Mouse (Mus musculus) embryonic facial prominence, embryonic 11.5 days (tissue): ENCODE results near the gene Ncapd2. TPM values are rescaled to one million over a fixed set of nuclear protein-coding genes. Genes with fewer than 3 reads are reported as not detected.

Experiments used
- ATAC-seq: fragments of 200-750 bp; cut with Nextera tagmentation; replicated peaks from 2 replicates; pipeline ENCODE4 v1.8.0; 2017; ENCODE audit warnings: low read depth; ENCODE audit not compliant: insufficient number of reproducible peaks, low FRiP score, low TSS enrichment
- DNase-seq: peaks from one replicate; pipeline ENCODE4 v3.0.0-alpha.2; 2015; ENCODE audit warnings: low spot score
- H3K27ac ChIP-seq: fragments of 300-500 bp; sonication (generic); replicated peaks from 2 replicates; pipeline ENCODE4 v1.5.1; 2014; ENCODE audit warnings: mild to moderate bottlenecking, low read depth, low read length, control low read depth
- H3K27me3 ChIP-seq: fragments of 300-500 bp; sonication (generic); 2 replicates; pipeline ENCODE4 v1.6.1; 2014; ENCODE audit warnings: mild to moderate bottlenecking, low read length, moderate library complexity, mixed read lengths; ENCODE audit not compliant: control insufficient read depth, insufficient read depth
- H3K36me3 ChIP-seq: fragments of 300-500 bp; sonication (generic); replicated peaks from 2 replicates; pipeline ENCODE4 v1.6.1; 2014; ENCODE audit warnings: low read depth, mild to moderate bottlenecking, low read length, moderate library complexity, mixed read lengths; ENCODE audit not compliant: control insufficient read depth, insufficient read depth
- H3K4me1 ChIP-seq: fragments of 300-500 bp; sonication (generic); 2 replicates; pipeline ENCODE4 v1.6.1; 2014; ENCODE audit warnings: low read length, mixed read lengths; ENCODE audit not compliant: control insufficient read depth, insufficient read depth
- H3K4me2 ChIP-seq: fragments of 300-500 bp; sonication (generic); 2 replicates; pipeline ENCODE4 v1.6.1; 2014; ENCODE audit warnings: low read depth, mild to moderate bottlenecking, control low read depth, low read length, moderate library complexity
- H3K4me3 ChIP-seq: fragments of 300-500 bp; sonication (generic); 2 replicates; pipeline ENCODE4 v1.5.1; 2014; ENCODE audit warnings: low read depth, low read length, control low read depth
- H3K9ac ChIP-seq: fragments of 300-500 bp; sonication (generic); replicated peaks from 2 replicates; pipeline ENCODE4 v1.6.1; 2014; ENCODE audit warnings: mild to moderate bottlenecking, control low read depth, low read length
- H3K9me3 ChIP-seq: fragments of 300-500 bp; sonication (generic); replicated peaks from 2 replicates; pipeline ENCODE4 v1.6.1; 2016; ENCODE audit warnings: mild to moderate bottlenecking, low read length, inconsistent platforms, mixed read lengths; ENCODE audit not compliant: control insufficient read depth
- WGBS: fragments of 180-500 bp; shearing (Covaris S2); extraction: QIAGEN DNeasy Blood & Tissue Kit; methylation state at CpG from one replicate; pipeline ENCODE4 v1.1.7; 2014; 5-methylcytosine and 5-hydroxymethylcytosine counted together
- polyA plus RNA-seq: library from polyadenylated mRNA; unstranded; fragments of >200 nt; fragmentation: Nextera tagmentation; extraction: Ambion mirVana; gene quantifications from 2 replicates; pipeline ENCODE4 v1.2.1, GENCODE M21; 2014

Gene Ncapd2
- 135 and 136 TPM in 2 replicates for polyA plus RNA-seq

GRCm38 (mm10) chr6:125191332-125192015, at the start of gene Ncapd2, which contains the start of gene Mrpl51:
Gene Ncapd2 (minus strand): TSS chr6:125191701.
Gene Mrpl51 (plus strand): TSS chr6:125191801.
- Histone ChIP-seq H3K4me3 (peak within 1 kb of the TSS; percentile 72), H3K9me3 (no peaks in the 10 kb centered on the region), H3K4me1 (peaks cover 3% of the 10 kb centered on the region; the same call in 1 of the 2 replicates), H3K27me3 (no peaks in the 10 kb centered on the region), H3K27ac (peak within 1 kb of the TSS; percentile 99), H3K36me3 (peaks cover 10% of the 10 kb centered on the region), H3K9ac (peak within 1 kb of the TSS; percentile 80), H3K4me2 (peak within 1 kb of the TSS; percentile 79)
- peak; percentile 90 for ATAC-seq
- peak; percentile 99 for DNase-seq
- under 1% methylated on average over 54 of the region's 54 CpGs for WGBS

DNA sequence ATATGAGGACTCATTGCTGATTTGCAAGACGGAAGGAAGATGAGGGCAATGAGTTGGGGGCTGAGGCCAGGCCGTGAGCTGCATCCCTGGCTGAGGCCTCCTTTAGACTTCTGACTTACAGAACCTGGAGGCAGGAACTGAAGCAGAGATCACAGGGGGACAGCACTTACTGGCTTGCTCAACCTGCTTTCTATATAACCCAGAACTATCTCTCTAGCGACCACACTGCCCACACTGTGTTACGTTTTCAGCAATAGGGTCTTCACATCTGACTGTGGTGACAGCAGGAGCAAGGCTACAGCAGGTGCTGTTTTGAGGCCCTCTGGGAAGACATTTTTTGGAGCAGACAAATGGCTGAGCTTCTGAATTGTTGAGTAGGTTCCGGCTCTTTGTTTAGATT, 49.1 kb upstream of the Ncapd2 start:
- Histone ChIP-seq H3K4me1 (no peaks in the 10 kb centered on the region), H3K4me3 (no peak overlapping the region), H3K27me3 (no peaks in the 10 kb centered on the region), H3K27ac (no peak overlapping the region), H3K4me2 (no peak overlapping the region), H3K36me3 (no peaks in the 10 kb centered on the region), H3K9ac (no peak overlapping the region), H3K9me3 (no peaks in the 10 kb centered on the region)
- ATAC-seq (no peak), DNase-seq (no peak)
- 83% methylated on average over 5 of the region's 5 CpGs for WGBS

- H3K9me3 ChIP-seq = no peaks in the 10 kb centered on the region
- H3K9ac ChIP-seq = no peak overlapping the region
- H3K27ac ChIP-seq = no peak overlapping the region
- no peak overlapping the region for H3K4me2 ChIP-seq
- no peaks in the 10 kb centered on the region for H3K4me1 ChIP-seq
- H3K36me3 ChIP-seq = no peaks in the 10 kb centered on the region
- no peaks in the 10 kb centered on the region for H3K27me3 ChIP-seq
- ATAC-seq (no peak), DNase-seq (no peak)
- WGBS = 90% methylated on average over 5 of the region's 5 CpGs
- H3K4me3 ChIP-seq = no peak overlapping the region
Measured at GRCm38 (mm10) chr6:125239547-125239946, 48.0 kb upstream of the Ncapd2 start.

- H3K36me3 ChIP-seq = no peaks in the 10 kb centered on the region
- ATAC-seq (no peak), DNase-seq (no peak)
- no peaks in the 10 kb centered on the region for H3K27me3 ChIP-seq
- H3K9me3 ChIP-seq = no peaks in the 10 kb centered on the region
- WGBS = 73% methylated on average over 6 of the region's 6 CpGs
- H3K27ac ChIP-seq = no peak overlapping the region
- no peak overlapping the region for H3K4me3 ChIP-seq
- no peak overlapping the region for H3K9ac ChIP-seq
- no peak overlapping the region for H3K4me2 ChIP-seq
- H3K4me1 ChIP-seq = no peaks in the 10 kb centered on the region
Measured at GRCm38 (mm10) chr6:125238396-125238795, 46.9 kb upstream of the Ncapd2 start.

- H3K9me3 ChIP-seq = no peaks in the 10 kb centered on the region
- H3K4me2 ChIP-seq = no peak overlapping the region
- DNase-seq (no peak), ATAC-seq (no peak)
- H3K27ac ChIP-seq = no peak overlapping the region
- WGBS = 89% methylated on average over 4 of the region's 4 CpGs
- H3K36me3 ChIP-seq = no peaks in the 10 kb centered on the region
- H3K9ac ChIP-seq = no peak overlapping the region
- no peak overlapping the region for H3K4me3 ChIP-seq
- no peaks in the 10 kb centered on the region for H3K27me3 ChIP-seq
- H3K4me1 ChIP-seq = no peaks in the 10 kb centered on the region
Measured at GRCm38 (mm10) chr6:125237421-125237820, 45.9 kb upstream of the Ncapd2 start.

DNA sequence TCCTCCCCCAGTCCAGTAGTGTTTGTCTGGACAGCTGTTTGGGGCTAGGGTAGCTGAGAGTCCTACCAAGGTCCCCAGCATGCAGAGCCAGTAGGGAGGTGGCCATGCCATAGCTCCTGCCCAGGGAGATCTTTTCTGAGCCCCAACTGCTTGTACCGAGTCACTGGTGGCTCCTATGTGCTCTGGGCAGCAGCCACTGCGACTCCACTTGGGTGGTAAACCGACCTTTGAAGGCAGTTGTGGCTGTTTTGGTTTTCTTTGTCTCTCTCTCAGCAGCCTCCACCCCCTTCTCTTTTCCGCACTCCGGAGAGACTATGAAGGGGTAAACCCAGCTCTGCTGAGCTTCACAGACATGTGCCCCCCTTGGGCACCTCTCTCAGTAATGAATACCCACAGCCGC, 45.3 kb upstream of the Ncapd2 start, which contains the start of gene Cd27:
Cd27 (minus strand) TSS at position 229 of the 400 bp plus-strand sequence.
- 40% methylated on average over 6 of the region's 6 CpGs for WGBS
- H3K4me2 ChIP-seq = no peak within 1 kb of the TSS
- H3K4me1 ChIP-seq = no peaks in the 10 kb centered on the region; the same call in 1 of the 2 replicates
- H3K9me3 ChIP-seq = no peaks in the 10 kb centered on the region
- H3K36me3 ChIP-seq = no peaks in the 10 kb centered on the region
- ATAC-seq (no peak), DNase-seq (no peak)
- no peak within 1 kb of the TSS for H3K4me3 ChIP-seq
- no peak within 1 kb of the TSS; the same call in 1 of the 2 replicates for H3K9ac ChIP-seq
- no peak within 1 kb of the TSS for H3K27ac ChIP-seq
- H3K27me3 ChIP-seq = no peaks in the 10 kb centered on the region

DNA sequence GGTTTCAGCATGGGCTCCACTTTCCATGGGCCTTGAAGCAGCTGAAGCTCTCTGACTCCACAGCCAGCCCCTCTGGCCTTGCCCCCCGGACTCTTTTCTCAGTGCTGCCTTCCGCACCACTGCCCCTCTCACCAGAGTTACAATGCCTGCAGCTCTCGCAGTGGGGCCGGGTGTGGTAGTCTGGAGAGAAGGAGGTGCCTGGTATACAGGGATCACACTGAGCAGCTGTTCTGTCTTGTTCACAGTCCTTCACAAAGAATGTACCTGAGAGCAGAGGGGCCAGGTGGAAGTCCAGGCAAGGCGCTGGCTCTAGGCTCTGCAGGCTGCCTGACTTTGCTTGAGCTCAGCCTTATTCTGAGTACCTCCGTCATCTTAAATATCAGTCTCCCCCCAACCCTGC, 44.8 kb upstream of the Ncapd2 start:
- Histone ChIP-seq H3K9me3 (no peaks in the 10 kb centered on the region), H3K36me3 (no peaks in the 10 kb centered on the region), H3K27me3 (no peaks in the 10 kb centered on the region), H3K4me2 (no peak overlapping the region), H3K27ac (no peak overlapping the region), H3K9ac (no peak overlapping the region; the same call in 1 of the 2 replicates), H3K4me3 (no peak overlapping the region), H3K4me1 (peaks cover 1% of the 10 kb centered on the region; the same call in 1 of the 2 replicates)
- 66% methylated on average over 6 of the region's 6 CpGs for WGBS
- ATAC-seq (no peak), DNase-seq (no peak)

DNA sequence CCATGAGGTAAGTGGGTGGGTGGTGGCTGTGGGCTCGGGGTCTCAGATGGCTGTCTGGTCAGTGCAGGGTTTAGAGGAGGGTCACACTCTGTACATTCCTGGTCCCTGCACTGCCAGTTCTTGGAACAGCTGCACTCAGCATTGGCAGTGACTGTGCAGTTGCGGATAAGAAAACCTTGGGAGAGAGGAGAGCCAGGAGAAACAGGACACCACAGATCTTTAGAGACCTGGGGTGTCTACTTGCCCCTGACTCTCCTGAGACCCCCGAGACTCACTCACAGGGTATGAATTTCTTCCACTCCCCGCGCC, 43.0 kb upstream of the Ncapd2 start:
- no peak overlapping the region for H3K4me3 ChIP-seq
- no peak overlapping the region for H3K4me2 ChIP-seq
- no peak overlapping the region for H3K27ac ChIP-seq
- H3K9me3 ChIP-seq = no peaks in the 10 kb centered on the region
- H3K9ac ChIP-seq = no peak overlapping the region
- DNase-seq = no peak
- H3K27me3 ChIP-seq = no peaks in the 10 kb centered on the region
- H3K36me3 ChIP-seq = no peaks in the 10 kb centered on the region
- 52% methylated on average over 5 of the region's 5 CpGs for WGBS
- H3K4me1 ChIP-seq = peaks cover 2% of the 10 kb centered on the region; the same call in 1 of the 2 replicates
- ATAC-seq = no peak
